Mouse (Mus musculus) urinary bladder, postnatal 25 days (tissue): Measurements from ENCODE around the gene Rgs7.

ENCODE experiments used
- DNase-seq: peaks from one replicate; pipeline ENCODE4 v3.0.0; 2022; ENCODE audit warnings: low spot score

Rgs7 gene

DNA sequence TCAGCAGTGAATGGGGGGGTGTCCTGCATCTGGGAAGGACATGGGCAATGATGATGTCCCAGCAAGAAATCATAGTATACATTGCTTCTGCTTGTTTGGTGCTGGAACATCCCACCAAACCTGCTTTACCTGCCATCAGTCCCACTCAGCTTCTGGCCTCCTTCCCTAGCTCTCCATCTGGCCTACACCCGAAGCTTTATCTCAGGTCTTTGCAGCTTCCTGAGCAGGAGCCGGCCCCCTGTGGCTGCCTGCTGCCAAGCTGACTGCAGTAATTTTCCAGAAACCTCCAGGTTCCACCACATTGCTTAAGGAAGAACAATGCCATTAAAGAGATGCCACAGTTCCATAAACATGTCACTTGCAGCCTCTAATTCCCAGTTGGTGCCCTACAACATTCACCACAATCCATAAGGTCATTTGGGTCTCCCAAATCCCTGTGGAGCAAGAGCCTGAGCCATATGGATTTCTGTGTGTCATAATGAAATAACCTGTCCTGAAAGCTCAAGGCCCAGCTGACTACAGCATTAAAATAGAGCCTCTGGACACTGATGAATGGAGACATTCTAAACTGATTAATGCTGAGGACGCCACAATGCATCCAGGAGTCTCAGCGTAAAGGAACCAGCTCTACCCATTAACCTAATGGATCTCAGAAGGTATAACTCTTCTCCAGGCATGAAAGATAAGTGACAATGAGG lies 60.8 kb downstream of the Rgs7 start:
- DNase-seq, result no peak

DNA sequence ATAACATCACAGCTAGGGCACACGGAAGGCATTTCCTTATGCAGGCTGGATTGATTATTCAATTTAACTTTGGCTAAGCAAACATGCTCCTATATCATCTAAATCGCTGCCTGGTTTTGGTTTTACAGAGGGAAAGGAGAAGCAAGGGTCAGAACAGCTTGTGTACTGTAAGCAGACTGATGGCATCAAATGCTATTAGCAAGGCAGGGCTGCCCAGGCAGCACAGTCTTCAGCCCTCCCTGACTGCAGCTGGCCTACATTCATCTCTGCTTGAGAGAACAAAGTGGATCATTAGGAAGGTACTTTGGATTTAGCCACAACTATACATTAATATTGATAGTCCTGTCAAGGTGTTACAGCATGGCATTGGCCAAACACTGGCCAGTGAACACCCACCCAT lies 65.2 kb downstream of the Rgs7 start:
- DNase-seq, result no peak

DNA sequence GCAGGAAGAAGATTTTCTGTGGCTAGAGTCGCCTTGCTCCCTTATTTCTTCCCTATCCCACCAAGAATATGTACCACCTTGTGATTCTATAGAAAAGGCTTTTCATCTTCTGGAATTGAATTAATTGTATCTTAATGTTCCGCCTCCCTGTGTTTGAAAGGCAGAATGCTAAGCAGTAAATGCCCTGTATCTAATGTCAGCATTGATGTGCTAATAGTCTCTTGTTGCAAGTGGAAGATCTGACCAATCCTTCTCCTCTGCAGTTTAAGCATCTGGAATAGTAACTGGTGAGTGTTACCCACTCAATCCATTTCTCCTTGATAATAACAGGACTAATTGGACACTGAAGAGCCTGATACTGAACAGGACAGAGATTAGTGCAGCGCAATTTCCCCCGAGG lies 65.9 kb downstream of the Rgs7 start:
- DNase-seq, result no peak

DNA sequence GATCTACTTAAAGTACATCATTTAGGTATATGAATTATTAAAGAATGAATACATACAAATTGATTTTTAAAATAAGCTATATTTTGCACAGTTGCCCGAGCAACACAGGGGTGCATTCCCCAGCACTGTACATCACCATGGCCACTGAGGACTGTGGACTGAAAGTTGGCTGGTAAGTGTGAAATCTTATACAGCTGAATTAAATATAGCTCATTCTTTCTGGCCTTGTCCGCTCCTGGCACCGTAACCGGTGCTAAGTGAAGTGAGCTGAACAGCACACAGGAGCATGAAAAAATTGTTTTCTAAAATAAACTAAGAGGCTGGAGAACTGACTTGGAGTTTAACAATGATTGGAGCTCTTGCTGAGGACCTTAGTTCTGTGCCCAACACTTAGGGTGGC lies 71.4 kb downstream of the Rgs7 start:
- no peak for DNase-seq

DNA sequence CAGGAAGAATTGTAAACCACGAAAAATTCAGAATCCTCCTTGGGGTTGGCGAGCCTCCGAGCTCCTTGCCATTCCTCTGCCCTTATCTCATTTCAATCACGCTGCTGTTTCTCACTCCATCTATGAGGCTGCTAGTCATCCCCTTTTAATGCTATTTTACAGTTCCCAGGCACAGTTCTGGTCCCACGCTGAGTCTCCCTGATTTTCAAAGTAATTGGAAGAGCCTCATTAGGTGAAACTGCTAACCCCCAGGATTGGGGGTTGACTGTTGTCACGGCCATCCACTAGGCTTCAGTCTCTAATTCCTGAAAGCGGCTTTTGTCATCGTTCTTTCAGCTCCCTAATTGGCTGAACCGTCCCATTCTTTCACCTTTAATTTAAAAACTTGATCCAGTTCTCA lies 76.6 kb downstream of the Rgs7 start:
- no peak for DNase-seq

DNA sequence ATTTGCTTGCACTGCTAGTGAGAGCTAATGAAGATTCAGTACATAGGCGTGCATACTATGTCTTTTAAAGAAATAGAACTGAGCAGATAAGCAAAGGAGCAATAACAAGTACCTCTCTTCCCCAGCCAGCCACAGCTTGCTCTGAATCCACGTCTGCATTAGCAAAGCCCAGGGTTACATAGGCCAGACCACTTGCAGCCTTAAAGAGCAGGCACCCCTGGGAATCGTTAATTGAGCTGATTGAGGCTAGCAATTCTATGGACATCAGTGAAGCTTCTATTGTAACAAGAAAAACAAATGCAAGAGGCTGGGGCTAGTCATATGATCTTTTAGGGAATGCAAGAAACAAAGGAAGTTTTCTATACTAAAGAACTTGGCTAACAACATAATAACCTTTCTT lies 81.9 kb downstream of the Rgs7 start:
- no peak for DNase-seq

DNA sequence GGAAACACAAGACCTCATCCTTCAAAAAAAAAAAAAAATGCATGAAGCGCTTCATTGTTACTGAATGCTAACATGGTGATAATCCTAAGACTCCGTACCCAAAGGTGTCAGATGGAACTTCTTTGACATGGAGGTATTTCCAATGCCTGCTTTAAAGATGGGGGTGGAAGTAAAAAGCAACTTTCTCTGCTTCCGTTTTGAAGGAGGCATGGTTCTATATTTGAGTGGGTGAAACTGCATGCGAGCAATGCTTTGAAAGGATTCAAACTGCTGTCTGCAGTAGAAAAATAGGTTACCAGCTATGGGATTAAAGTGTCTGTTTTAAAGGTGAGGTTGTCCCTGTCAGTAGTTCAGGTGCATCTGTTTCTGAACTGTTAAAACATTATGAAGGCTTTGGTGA lies 100.4 kb downstream of the Rgs7 start:
- DNase-seq, result no peak

DNA sequence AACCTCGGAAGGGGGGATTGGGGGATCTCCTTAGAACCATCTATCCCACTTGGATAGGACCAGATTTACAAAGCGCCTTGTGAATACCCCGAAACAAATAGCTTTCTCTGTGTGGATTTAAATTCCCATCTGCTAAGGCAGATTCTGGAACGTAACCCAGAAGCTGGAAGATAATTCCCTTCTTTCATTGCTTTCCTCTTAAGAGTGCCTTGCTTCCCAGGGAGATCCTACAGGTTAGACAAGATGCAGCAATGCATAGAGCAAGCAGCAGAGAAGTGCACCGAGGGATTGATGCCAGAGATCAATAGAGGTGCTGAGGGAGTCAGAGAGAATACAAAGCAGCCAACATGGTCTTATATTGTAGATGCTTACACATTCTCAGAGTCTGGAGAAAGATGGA lies 103.0 kb downstream of the Rgs7 start:
- DNase-seq, result no peak

DNA sequence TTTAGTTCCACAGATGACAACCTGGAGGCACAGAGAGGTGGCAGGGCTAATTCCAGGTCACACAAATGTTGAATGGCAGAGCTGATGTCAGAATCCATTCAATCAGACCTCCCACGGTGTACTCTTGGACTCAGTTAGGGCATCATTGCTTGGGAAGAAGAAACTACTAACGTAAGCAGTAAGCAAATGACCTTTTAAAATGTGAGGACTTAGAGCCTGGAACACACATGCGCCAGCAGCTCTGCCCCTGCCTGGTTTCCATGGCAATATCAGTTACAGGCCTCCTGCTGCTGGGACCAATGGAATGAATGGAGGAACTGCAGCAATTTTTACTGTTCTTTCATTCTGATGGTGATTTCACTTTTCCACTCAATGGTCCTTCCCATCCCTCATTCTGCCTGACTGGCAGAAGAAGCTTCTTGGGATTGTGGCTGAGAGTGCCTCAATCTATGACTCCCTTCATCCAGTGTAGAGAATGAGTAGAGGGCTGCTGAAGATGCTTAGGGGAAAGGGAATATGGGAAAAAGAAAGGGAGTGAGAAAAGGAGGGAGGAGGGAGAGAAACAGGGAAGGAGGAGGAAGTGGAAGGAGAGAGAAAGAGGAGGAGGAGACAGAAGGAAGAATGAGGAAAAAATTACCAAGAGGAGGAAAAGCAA lies 106.6 kb downstream of the Rgs7 start:
- no peak for DNase-seq

DNA sequence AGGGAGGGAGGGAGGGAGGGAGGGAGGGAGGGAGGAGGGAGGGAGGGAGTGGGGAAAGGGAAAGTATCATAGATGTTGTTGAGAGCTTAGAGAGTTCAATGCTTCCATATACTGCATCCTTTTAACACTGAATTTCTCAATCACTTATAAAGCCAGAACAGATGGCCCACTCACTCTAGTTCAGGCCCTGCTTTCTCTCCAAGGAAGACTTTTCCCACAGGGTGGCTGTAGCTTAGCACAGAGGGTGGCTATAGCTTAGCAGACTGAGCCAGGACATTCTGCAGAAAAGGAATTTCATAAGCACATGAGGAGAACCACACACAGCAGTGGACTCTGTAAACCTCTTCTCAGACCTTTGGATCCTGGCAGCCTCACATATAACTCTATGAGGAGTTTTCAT lies 119.7 kb downstream of the Rgs7 start:
- DNase-seq, result no peak

DNA sequence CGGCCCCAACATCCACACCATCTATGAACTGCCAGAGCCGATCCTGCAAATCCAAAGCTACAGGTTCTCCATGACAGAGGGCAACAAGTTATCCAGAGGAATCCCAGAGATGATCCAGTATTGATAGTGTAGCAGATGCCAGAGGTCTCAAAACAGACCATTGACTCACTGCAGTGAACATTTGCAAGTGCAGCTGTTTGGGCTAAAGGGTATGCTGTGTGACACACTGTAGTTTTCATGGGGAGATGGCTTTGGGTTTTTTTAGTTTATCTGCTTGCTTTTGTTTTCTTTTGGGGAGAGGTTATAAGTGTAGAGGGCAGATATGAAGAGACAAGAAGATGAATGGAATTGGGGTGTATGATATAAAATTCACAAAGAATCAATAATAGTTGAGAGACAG lies 124.2 kb downstream of the Rgs7 start:
- DNase-seq, result no peak

DNA sequence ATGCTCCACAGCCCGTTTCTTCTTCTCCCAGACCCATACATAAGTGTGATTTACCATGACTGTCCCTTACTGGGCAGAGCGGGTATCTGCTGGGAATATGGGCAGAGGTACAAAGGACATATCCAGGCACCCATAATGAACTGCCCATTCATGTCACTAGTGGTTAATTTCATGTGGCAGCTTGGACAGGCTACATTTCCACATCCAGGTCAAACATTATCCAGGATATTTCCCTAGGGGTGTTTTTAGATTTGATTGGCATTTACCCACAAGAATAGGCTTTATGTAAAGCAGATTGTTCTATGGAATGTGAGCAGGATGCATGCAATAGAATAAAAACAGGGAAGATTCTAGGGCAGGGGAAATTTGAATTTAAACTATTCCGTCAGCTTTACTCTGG lies 128.7 kb downstream of the Rgs7 start:
- no peak for DNase-seq

DNA sequence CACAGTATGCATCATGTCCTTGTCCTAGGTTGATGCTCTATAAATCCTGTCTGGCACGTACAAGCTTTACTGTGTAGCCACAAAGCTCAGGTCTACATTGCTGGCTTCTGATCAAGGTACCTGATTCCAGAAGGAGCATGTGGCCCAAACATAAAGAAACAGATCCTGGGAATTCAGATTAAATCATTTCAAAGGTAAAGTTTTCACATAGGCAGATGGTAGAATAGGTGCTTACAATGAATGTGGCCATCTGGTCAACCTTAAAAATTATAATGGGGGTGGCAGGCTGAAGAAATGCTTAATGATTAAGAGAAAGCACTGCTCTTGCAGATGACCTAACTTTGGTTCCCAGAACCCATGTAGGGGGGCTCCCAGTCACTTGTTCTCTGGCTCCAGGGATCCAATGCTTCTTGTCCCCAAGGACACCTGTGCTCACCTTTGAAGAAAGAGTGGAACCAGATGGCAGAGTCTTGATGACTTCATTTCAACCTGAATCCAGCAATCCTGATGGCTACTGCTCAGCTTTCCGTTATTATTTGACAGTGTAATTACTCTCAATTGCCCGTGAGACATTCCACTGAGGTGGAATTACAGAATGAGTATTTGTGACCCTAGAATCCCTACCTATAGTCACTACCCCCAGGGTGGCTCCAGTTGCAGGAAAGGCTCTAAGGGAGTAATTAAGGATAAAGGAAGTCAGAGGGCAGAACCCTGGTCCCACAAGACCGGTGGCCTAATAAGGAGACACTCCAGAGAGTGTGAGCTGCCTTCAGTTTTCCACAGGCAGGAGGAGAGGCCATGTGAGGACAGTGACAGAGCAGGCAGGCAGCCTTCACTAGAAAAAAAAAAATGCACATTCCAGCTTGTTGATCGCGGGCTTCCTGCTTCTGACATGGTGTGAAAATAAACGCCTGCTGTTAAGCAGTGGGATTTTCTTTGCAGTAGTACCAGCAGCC lies 132.6 kb downstream of the Rgs7 start:
- DNase-seq, result no peak

DNA sequence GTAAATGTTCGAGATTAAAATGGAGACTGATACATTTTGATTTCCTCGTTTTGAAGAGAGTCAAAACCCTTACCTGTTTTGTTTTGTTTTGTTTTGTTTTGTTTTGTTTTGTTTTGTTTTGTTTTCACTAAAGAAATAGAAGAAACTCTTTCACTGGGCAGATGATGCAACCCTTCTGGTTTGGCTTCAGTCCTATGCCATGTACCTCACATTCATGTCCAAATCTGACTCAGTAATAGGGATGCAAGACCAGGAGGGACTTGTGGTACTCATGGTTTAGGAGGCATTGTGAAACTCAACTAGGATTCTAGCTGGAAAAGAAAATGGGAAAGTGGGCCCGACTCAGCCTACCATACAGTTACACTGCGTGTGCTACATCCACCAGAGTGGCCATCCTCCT lies 139.4 kb downstream of the Rgs7 start:
- no peak for DNase-seq

DNA sequence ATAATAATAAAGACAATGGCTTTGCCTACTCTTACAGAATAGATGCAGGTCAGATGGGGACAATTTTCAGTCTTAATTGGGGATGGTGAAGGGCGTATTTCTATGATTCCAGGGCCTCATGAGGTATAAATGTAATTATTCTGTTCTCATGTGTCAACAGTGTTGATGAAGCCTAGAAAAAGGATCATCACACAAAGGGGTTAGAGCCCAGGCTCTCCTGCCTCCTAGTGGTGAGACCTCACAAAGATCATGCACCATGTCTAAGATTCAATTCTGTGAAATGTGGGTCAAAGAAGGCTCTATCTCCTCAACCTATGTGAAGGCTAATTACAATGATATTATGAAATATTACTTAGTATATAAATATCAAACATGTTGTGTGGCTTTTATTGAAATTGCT lies 146.1 kb downstream of the Rgs7 start:
- no peak for DNase-seq

DNA sequence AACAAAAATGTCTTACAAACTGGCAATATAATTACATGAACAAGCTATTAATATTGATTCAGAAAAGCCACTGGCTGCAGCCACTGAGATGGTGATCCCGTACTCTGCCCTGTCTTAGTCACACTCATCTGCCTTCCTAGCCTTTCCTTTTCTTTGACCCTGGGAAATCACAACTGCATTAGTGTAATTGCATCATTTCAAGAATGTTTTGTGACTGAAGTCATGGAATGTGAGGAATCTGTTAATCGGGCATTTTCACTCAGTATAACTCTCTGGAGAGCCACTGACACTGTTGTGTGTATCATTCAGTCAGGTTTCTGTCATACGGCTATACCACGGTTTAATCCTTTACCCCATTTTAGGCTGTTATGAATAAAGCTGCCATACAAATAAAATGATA lies 156.1 kb downstream of the Rgs7 start:
- no peak for DNase-seq

DNA sequence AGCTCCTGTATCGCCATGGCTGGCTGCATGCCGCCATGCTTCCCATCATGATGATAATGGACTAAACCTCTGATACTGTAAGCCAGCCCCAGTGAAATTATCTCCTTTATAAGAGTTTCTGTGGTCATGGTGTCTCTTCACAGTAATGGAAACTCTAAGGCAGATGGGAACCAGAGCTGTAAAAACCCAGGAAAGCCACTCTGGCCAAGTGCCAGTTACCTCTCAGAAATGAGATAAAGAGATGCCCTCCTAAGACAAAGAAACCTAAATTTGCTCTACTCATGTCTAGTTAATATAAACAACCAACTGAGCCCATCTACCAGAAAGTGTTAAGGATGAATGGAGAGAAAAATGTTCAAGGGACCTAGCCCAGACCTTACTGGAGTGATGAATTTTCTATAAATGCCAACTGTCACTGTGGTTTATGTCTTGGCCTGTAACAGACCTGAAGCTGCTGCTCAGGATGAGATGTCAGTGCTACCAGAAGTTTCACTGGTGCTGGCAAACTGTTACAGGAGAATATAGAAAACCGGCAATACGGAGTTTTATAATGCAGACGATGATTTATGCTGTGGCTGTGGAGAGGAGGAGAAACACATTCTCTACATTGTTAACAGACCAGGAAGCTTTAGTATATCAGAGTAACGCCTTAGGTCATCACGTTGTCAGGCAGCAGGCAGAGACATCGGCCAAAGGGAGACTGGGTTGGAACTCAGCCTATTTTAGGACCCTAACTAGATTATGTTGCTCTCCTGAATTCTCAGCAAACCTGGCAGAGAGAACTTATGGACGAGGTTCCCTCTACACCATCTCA lies 159.1 kb downstream of the Rgs7 start:
- DNase-seq, result no peak

DNA sequence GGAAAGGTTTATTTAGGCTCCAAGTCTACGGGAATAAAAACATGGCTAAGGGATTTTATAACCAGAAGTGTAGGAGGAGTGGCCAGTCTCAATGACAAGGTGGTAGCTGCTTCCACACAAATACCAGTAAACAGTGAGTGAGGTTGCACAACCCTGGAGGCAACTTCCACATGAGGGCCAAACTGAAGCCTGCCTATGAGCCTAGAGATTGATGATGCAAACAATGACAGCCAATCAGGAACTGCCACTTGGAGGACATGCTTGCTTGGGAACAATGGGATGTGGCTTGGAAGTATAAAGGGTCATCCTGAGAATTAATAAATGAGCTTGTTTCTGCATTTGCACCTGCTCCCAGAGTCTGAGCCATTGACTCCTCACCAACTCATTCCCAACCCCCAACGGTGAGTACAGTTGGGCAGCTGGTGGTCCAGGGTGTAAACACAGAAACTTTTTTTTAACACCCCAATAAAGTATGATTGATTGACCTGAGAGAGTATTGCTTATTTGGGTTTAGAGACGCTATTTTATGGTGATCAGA lies 162.3 kb downstream of the Rgs7 start:
- DNase-seq, result no peak

DNA sequence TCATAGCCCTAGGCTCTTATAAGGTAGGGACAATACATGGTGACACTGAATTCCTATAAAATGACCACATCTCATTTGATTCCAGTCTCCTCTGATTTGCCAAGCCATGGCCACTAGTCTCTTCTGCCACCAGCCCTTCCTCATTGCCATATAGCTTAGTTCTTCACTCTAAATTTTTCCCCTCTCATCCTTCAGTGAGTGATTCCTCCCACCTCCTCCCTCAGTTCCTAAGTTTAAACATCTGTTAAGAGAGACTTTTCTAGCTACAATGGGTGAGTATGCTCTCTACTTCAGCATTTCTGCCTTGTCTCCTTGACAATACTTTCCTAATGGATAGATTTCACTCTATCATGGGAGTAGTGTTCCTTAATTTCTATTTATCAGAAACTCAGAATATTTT lies 169.5 kb downstream of the Rgs7 start:
- no peak for DNase-seq

DNA sequence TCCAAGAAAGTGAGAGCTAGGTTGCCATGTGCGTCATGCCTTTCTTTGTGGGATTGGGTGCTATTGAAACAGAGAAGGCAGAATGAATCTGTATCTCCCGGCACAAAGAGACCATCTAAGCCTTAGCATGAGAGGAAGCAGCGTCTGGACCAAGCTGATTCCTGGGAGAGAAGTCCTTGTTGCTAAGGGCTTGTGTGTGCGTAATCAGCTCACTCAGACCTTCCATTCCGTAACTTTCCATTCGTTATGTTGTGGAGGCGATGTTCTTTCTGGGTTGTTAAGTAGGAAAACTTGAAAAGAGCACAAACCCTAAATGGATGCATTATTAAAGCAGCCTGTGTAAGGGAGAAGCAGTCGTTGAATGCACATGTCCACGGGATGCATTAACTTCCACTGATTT lies 173.1 kb downstream of the Rgs7 start:
- no peak for DNase-seq

DNA sequence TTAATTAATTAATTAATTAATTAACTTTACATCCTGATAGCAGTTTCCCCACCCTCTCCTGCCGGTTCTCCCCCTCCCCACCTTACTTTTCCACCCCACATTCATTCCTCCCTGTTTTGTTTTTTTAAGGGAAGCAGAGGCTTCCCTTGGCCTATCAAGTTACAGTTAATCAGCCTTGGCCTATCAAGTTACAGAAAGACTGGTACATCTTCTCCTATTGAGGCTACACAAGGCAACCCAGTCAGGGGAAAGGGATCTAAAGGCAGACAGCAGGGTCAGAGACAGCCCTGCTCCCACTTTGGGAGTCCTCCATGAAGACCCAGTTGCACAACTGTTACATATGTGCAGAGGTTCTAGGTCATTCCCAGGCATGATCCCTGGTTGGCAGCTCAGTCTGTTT lies 175.0 kb downstream of the Rgs7 start:
- DNase-seq, result no peak

DNA sequence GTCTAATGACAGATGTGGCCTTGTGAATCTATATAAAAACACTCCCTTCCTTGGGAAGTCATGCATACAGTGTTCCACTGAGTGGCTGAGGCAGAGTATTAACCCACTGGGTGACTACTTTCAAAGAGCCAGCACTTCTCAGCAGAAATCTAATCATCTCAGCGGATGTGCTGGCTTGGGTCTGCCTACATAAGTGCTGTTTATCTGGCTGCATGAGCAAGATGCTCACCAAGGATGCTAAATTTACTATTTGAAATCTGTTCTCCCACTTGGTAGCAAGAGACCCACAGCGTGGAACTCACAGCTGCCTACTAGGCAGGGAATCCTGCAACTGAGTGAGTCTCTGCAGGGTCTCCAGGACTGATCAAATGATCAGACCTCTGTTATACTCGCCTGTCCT lies 184.7 kb downstream of the Rgs7 start:
- no peak for DNase-seq
